Mouse (Mus musculus): ENCODE measurements at regions not wholly inside any gene's neighbourhood (a gene's known extent, or its start where the extent isn't known, plus 50 kb on each side); places are given as distances from the start of the nearest gene placed in this dataset.
A peak's percentile ranks its signal among the peaks of the same experiment; 100 is the strongest.

DNA sequence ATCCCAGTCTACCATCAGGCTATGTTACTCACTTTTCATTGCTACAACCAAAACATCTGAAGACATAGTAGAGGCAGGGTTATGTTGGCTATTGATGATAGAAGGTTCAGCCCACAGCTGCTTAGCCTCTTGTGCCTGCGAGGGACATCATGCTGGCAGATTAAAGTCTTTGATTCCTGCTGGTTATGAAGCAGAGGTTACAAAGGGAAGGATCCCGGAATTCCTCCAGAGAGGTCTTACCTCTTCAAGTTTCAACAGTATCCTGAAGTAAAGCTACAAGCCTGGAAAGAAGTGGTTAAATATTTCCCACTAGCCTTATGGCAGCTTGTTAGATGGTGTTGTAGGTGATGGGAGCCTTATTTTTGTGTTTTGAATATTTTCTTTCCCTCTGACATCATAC, 58.6 kb upstream of the Shb start:
- ATAC-seq (no peak), DNase-seq (ENCODE audit: low spot score) (no peak)
- H3K36me3 ChIP-seq (ENCODE audit: insufficient read depth, low read length) = no peaks in the 10 kb centered on the region
- WGBS = 24% methylated on average over 2 of the region's 2 CpGs
- H3K4me1 ChIP-seq (ENCODE audit: insufficient read depth, low read depth, low read length) = peaks cover 8% of the 10 kb centered on the region; the same call in 1 of the 2 replicates
- H3K27ac ChIP-seq (ENCODE audit: low read length) = no peak overlapping the region
- H3K4me3 ChIP-seq (ENCODE audit: low read depth, low read length) = peak overlapping the region; percentile 12; the same call in 1 of the 2 replicates
- TF ChIP-seq CTCF (IDR thresholded peaks at IDR 0.05) (no peak), EP300 (IDR thresholded peaks at IDR 0.05) (no peak)
- H3K27me3 ChIP-seq (replicated peaks; ENCODE audit: insufficient read depth, low read length) = no peaks in the 10 kb centered on the region
- H3K4me2 ChIP-seq (replicated peaks; ENCODE audit: low read depth, low read length) = peak overlapping the region; percentile 52
- H3K9ac ChIP-seq (replicated peaks; ENCODE audit: low read depth) = no peak overlapping the region
- no peaks in the 10 kb centered on the region for H3K9me3 ChIP-seq (ENCODE audit: low read length)

DNA sequence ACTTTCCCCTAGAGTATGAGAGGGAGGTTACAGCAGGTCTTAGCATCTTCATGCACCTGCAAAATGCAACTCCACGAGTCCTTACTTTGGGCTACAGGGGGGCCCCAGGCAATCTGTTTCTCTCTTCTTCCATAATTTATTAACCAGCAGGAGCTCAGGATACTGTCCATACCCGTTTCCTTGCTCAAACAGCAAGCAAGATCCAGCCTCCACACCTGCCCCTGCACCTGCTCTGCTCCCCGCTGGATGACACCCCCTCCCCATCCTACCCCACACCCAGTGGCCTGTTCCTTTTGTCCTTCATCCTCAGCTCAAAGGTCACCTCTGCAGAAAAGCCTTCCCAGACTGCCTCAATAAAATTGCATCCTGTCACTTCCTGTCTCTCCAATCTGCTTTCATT, 56.1 kb upstream of the Shb start:
- H3K9ac ChIP-seq (replicated peaks; ENCODE audit: low read depth) = no peak overlapping the region
- no peaks in the 10 kb centered on the region for H3K27me3 ChIP-seq (replicated peaks; ENCODE audit: insufficient read depth, low read length)
- peaks cover 8% of the 10 kb centered on the region; the same call in 1 of the 2 replicates for H3K4me1 ChIP-seq (ENCODE audit: insufficient read depth, low read depth, low read length)
- 28% methylated on average over 3 of the region's 3 CpGs for whole genome bisulfite sequencing
- no peak for ATAC-seq
- H3K36me3 ChIP-seq (ENCODE audit: insufficient read depth, low read length) = no peaks in the 10 kb centered on the region
- no peak overlapping the region for H3K27ac ChIP-seq (ENCODE audit: low read length)
- H3K9me3 ChIP-seq (ENCODE audit: low read length) = no peaks in the 10 kb centered on the region
- H3K4me3 ChIP-seq (ENCODE audit: low read depth, low read length) = no peak overlapping the region
- H3K4me2 ChIP-seq (replicated peaks; ENCODE audit: low read depth, low read length) = no peak overlapping the region
- no peak for DNase-seq (ENCODE audit: low spot score)
- TF ChIP-seq CTCF (IDR thresholded peaks at IDR 0.05) (no peak), EP300 (IDR thresholded peaks at IDR 0.05) (no peak)

GRCm38 (mm10) chr4:45587202-45587601, 54.9 kb upstream of the Shb start:
- Histone ChIP-seq H3K4me3 (ENCODE audit: low read depth, low read length) (no peak overlapping the region), H3K9ac (replicated peaks; ENCODE audit: low read depth) (no peak overlapping the region), H3K9me3 (ENCODE audit: low read length) (no peaks in the 10 kb centered on the region), H3K4me1 (ENCODE audit: insufficient read depth, low read depth, low read length) (peaks cover 8% of the 10 kb centered on the region; the same call in 1 of the 2 replicates), H3K4me2 (replicated peaks; ENCODE audit: low read depth, low read length) (no peak overlapping the region), H3K27ac (ENCODE audit: low read length) (no peak overlapping the region), H3K36me3 (ENCODE audit: insufficient read depth, low read length) (no peaks in the 10 kb centered on the region), H3K27me3 (replicated peaks; ENCODE audit: insufficient read depth, low read length) (no peaks in the 10 kb centered on the region)
- DNase-seq (ENCODE audit: low spot score) = no peak
- WGBS = 57% methylated on average over 2 of the region's 2 CpGs
- ATAC-seq = no peak
- TF ChIP-seq EP300 (IDR thresholded peaks at IDR 0.05) = no peak
- no peak for TF ChIP-seq CTCF (IDR thresholded peaks at IDR 0.05)

- ATAC-seq (peak; percentile 33; the same call in 1 of the 2 replicates), DNase-seq (ENCODE audit: low spot score) (peak; percentile 52)
- TF ChIP-seq CTCF (IDR thresholded peaks at IDR 0.05) (no peak), EP300 (IDR thresholded peaks at IDR 0.05) (no peak)
- WGBS = 41% methylated on average over 2 of the region's 2 CpGs
- Histone ChIP-seq H3K4me2 (replicated peaks; ENCODE audit: low read depth, low read length) (no peak overlapping the region), H3K27me3 (replicated peaks; ENCODE audit: insufficient read depth, low read length) (no peaks in the 10 kb centered on the region), H3K9me3 (ENCODE audit: low read length) (no peaks in the 10 kb centered on the region), H3K4me1 (ENCODE audit: insufficient read depth, low read depth, low read length) (peaks cover 5% of the 10 kb centered on the region; the same call in 1 of the 2 replicates), H3K36me3 (ENCODE audit: insufficient read depth, low read length) (no peaks in the 10 kb centered on the region), H3K9ac (replicated peaks; ENCODE audit: low read depth) (no peak overlapping the region), H3K27ac (ENCODE audit: low read length) (no peak overlapping the region), H3K4me3 (ENCODE audit: low read depth, low read length) (no peak overlapping the region)
These were observed 54.0 kb upstream of the Shb start for GRCm38 (mm10) chr4:45586310-45586709.

- Histone ChIP-seq H3K27ac (ENCODE audit: low read length) (no peak overlapping the region), H3K9me3 (ENCODE audit: low read length) (no peaks in the 10 kb centered on the region), H3K27me3 (replicated peaks; ENCODE audit: insufficient read depth, low read length) (no peaks in the 10 kb centered on the region), H3K4me2 (replicated peaks; ENCODE audit: low read depth, low read length) (no peak overlapping the region), H3K36me3 (ENCODE audit: insufficient read depth, low read length) (no peaks in the 10 kb centered on the region), H3K9ac (replicated peaks; ENCODE audit: low read depth) (no peak overlapping the region), H3K4me3 (ENCODE audit: low read depth, low read length) (no peak overlapping the region), H3K4me1 (ENCODE audit: insufficient read depth, low read depth, low read length) (no peaks in the 10 kb centered on the region)
- peak; percentile 51 for DNase-seq (ENCODE audit: low spot score)
- ATAC-seq = peak; percentile 53
- TF ChIP-seq CTCF (IDR thresholded peaks at IDR 0.05) (no peak), EP300 (IDR thresholded peaks at IDR 0.05) (no peak)
- WGBS = 47% methylated on average over 8 of the region's 8 CpGs
These were observed 53.0 kb upstream of the Shb start for GRCm38 (mm10) chr4:45585188-45585820.

GRCm38 (mm10) chr4:45583966-45584365, 51.7 kb upstream of the Shb start:
- DNase-seq (ENCODE audit: low spot score) (peak; percentile 50), ATAC-seq (peak; percentile 35; the same call in 1 of the 2 replicates)
- Histone ChIP-seq H3K9ac (replicated peaks; ENCODE audit: low read depth) (no peak overlapping the region), H3K36me3 (ENCODE audit: insufficient read depth, low read length) (no peaks in the 10 kb centered on the region), H3K4me1 (ENCODE audit: insufficient read depth, low read depth, low read length) (no peaks in the 10 kb centered on the region), H3K9me3 (ENCODE audit: low read length) (no peaks in the 10 kb centered on the region), H3K27me3 (replicated peaks; ENCODE audit: insufficient read depth, low read length) (no peaks in the 10 kb centered on the region), H3K4me3 (ENCODE audit: low read depth, low read length) (no peak overlapping the region), H3K4me2 (replicated peaks; ENCODE audit: low read depth, low read length) (no peak overlapping the region), H3K27ac (ENCODE audit: low read length) (no peak overlapping the region)
- WGBS = 50% methylated on average over 4 of the region's 4 CpGs
- TF ChIP-seq EP300 (IDR thresholded peaks at IDR 0.05) (no peak), CTCF (IDR thresholded peaks at IDR 0.05) (no peak)
